Mouse (Mus musculus): ENCODE data around the gene Pakap. TPM values are rescaled to one million over a fixed set of nuclear protein-coding genes. Genes with fewer than 3 reads are reported as not detected.

Gene Pakap
- polyA plus RNA-seq, 1 experiment from 2014 or later = 21.1 TPM

DNA sequence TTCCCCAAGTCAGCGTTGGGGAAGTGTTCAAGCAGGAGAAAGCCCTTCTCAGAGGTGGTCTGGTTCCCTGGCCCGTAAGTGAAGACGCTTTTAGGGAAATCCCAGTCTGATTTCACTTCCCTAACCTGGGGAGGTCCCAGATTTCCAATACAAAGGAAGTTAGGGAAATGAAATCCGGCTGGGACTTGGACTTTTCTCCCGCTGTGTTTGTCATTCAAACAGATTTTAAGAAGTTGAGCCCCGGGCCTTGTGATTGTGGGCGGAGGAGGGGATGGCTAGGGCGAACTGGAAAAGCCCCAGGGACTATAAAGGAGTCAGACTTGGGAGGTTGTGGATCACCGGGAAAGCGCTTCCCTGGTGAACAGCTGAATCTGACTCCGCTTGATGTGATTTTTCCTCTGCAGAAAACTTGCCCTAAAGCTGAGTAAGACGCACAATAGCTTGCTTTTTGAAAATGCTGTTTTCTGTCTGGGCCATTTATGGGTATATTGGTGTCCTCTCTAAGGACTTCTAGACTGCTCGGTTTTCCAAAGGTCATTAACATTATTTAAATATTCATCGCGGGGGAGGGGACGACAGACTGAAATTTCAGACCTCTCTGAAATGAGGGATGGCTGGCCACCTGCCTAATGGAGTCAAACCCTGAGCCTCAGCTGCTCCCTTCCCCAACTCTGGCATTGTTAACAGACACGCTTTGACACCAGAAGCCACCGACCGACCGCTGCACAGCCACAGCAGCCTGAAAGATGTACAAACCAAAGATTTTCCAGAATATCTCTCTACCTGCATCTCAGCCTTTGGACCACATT, 213.1 kb downstream of the Pakap start:
- H3K9ac ChIP-seq (ENCODE audit: low read length) = no peak overlapping the region
- no peak overlapping the region for H3K4me3 ChIP-seq (ENCODE audit: low read depth, low read length)
- no peaks in the 10 kb centered on the region for H3K9me3 ChIP-seq (ENCODE audit: control insufficient read depth, low read length)
- no peaks in the 10 kb centered on the region for H3K36me3 ChIP-seq (ENCODE audit: control insufficient read depth, insufficient read depth, low read length)
- H3K4me2 ChIP-seq (ENCODE audit: low read depth, low read length, severe bottlenecking) = peak overlapping the region; percentile 24; the same call in 1 of the 2 replicates
- ATAC-seq (replicated peaks; ENCODE audit: low FRiP score) (0 out of 2 replicates have a peak, but pooled peaks have one; percentile 25), DNase-seq (ENCODE audit: low spot score) (peak; percentile 61)
- H3K27ac ChIP-seq (ENCODE audit: low read depth, low read length) = no peak overlapping the region; the same call in 1 of the 2 replicates
- H3K27me3 ChIP-seq (ENCODE audit: control insufficient read depth, insufficient read depth, low read length) = peaks cover 17% of the 10 kb centered on the region
- WGBS = 2% methylated on average over 20 of the region's 20 CpGs
- peaks cover 11% of the 10 kb centered on the region; the same call in 1 of the 2 replicates for H3K4me1 ChIP-seq (replicated peaks; ENCODE audit: control insufficient read depth, insufficient read depth, low read length)

DNA sequence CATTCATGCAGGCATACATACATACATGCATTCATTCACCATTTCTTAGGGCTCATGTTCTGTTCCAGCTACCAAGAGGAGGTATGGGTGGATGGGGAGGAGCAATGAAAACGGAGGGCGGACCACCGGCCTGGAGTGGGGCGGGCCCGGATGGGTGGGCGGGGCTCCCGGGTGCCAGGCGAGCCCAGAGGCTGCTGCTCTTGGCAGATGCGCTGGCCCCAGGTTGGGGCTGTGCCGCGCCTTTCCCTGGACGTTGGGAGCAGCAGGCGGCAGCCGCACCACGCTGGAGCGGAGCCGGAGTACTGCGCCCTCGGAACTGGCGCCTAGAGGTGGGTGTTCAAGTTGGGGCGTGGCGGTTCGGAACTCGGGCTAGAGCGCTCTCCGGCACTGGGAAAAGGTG, 214.0 kb downstream of the Pakap start:
- WGBS = under 1% methylated on average over 26 of the region's 26 CpGs
- no peak overlapping the region for H3K27ac ChIP-seq (ENCODE audit: low read depth, low read length)
- DNase-seq (ENCODE audit: low spot score) = peak; percentile 86

GRCm38 (mm10) chr4:57782549-57783390, 214.8 kb downstream of the Pakap start:
- Histone ChIP-seq H3K27me3 (ENCODE audit: control insufficient read depth, insufficient read depth, low read length) (peaks cover 17% of the 10 kb centered on the region), H3K4me3 (ENCODE audit: low read depth, low read length) (peak overlapping the region; percentile 37), H3K4me2 (ENCODE audit: low read depth, low read length, severe bottlenecking) (peak overlapping the region; percentile 77), H3K4me1 (replicated peaks; ENCODE audit: control insufficient read depth, insufficient read depth, low read length) (peaks cover 11% of the 10 kb centered on the region; the same call in 1 of the 2 replicates), H3K27ac (ENCODE audit: low read depth, low read length) (no peak overlapping the region), H3K9me3 (ENCODE audit: control insufficient read depth, low read length) (no peaks in the 10 kb centered on the region), H3K36me3 (ENCODE audit: control insufficient read depth, insufficient read depth, low read length) (no peaks in the 10 kb centered on the region), H3K9ac (ENCODE audit: low read length) (peak overlapping the region; percentile 35; the same call in 1 of the 2 replicates)
- ATAC-seq (replicated peaks; ENCODE audit: low FRiP score) = no peak; the same call in 1 of the 2 replicates
- 3% methylated on average over 33 of the region's 33 CpGs for WGBS
- DNase-seq (ENCODE audit: low spot score) = peak; percentile 64

More for the DNA sequence above, 214.0 kb downstream of the Pakap start:
- Histone ChIP-seq H3K4me3 (ENCODE audit: low read depth, low read length) (peak overlapping the region; percentile 37), H3K36me3 (ENCODE audit: control insufficient read depth, insufficient read depth, low read length) (no peaks in the 10 kb centered on the region), H3K9me3 (ENCODE audit: control insufficient read depth, low read length) (no peaks in the 10 kb centered on the region), H3K4me1 (replicated peaks; ENCODE audit: control insufficient read depth, insufficient read depth, low read length) (peaks cover 11% of the 10 kb centered on the region; the same call in 1 of the 2 replicates), H3K4me2 (ENCODE audit: low read depth, low read length, severe bottlenecking) (peak overlapping the region; percentile 77), H3K27me3 (ENCODE audit: control insufficient read depth, insufficient read depth, low read length) (peaks cover 17% of the 10 kb centered on the region), H3K9ac (ENCODE audit: low read length) (peak overlapping the region; percentile 35; the same call in 1 of the 2 replicates)
- peak; percentile 88 for ATAC-seq (replicated peaks; ENCODE audit: low FRiP score)

GRCm38 (mm10) chr4:57783391-57783770, 215.4 kb downstream of the Pakap start:
- no peak overlapping the region for H3K27ac ChIP-seq (ENCODE audit: low read depth, low read length)
- 39% methylated on average over 9 of the region's 9 CpGs for WGBS
- ATAC-seq (replicated peaks; ENCODE audit: low FRiP score) = no peak

GRCm38 (mm10) chr4:57783853-57784600, 216.0 kb downstream of the Pakap start:
- WGBS = 79% methylated on average over 11 of the region's 11 CpGs
- H3K4me2 ChIP-seq (ENCODE audit: low read depth, low read length, severe bottlenecking) = no peak overlapping the region
- no peak overlapping the region for H3K27ac ChIP-seq (ENCODE audit: low read depth, low read length)

More at GRCm38 (mm10) chr4:57783391-57783770, 215.4 kb downstream of the Pakap start:
- Histone ChIP-seq H3K27me3 (ENCODE audit: control insufficient read depth, insufficient read depth, low read length) (peaks cover 17% of the 10 kb centered on the region), H3K4me2 (ENCODE audit: low read depth, low read length, severe bottlenecking) (peak overlapping the region; percentile 77; the same call in 1 of the 2 replicates), H3K9ac (ENCODE audit: low read length) (peak overlapping the region; percentile 16; the same call in 1 of the 2 replicates), H3K4me3 (ENCODE audit: low read depth, low read length) (no peak overlapping the region; the same call in 1 of the 2 replicates), H3K4me1 (replicated peaks; ENCODE audit: control insufficient read depth, insufficient read depth, low read length) (peaks cover 11% of the 10 kb centered on the region; the same call in 1 of the 2 replicates), H3K36me3 (ENCODE audit: control insufficient read depth, insufficient read depth, low read length) (no peaks in the 10 kb centered on the region), H3K9me3 (ENCODE audit: control insufficient read depth, low read length) (no peaks in the 10 kb centered on the region)
- no peak for DNase-seq (ENCODE audit: low spot score)

DNA sequence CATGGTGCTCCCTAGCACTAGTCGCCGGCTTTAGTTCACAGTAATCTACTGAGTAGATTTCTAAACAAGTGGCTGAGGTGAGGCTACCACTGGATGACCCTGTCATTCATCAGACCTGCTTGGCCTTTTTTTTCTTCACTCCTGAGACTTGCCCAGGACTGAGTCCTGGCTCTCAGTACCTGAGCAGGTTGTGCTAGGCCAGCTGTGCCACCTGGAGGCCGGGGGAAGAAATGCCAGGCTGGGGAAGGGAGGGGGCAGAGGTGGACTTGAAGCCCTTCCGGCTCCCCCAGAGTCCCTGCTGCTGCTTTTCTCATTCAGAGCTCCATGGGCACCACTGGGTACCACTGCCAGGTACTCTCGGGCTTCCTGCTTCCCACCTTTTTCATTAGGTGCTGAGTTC, 220.7 kb downstream of the Pakap start:
- Histone ChIP-seq H3K27ac (ENCODE audit: low read depth, low read length) (no peak overlapping the region), H3K9me3 (ENCODE audit: control insufficient read depth, low read length) (no peaks in the 10 kb centered on the region), H3K36me3 (ENCODE audit: control insufficient read depth, insufficient read depth, low read length) (no peaks in the 10 kb centered on the region), H3K4me3 (ENCODE audit: low read depth, low read length) (no peak overlapping the region), H3K4me1 (replicated peaks; ENCODE audit: control insufficient read depth, insufficient read depth, low read length) (no peaks in the 10 kb centered on the region), H3K9ac (ENCODE audit: low read length) (no peak overlapping the region), H3K4me2 (ENCODE audit: low read depth, low read length, severe bottlenecking) (no peak overlapping the region), H3K27me3 (ENCODE audit: control insufficient read depth, insufficient read depth, low read length) (peaks cover 4% of the 10 kb centered on the region)
- DNase-seq (ENCODE audit: low spot score) = no peak
- ATAC-seq (replicated peaks; ENCODE audit: low FRiP score) = no peak
- 54% methylated on average over 5 of the region's 5 CpGs for WGBS

More at GRCm38 (mm10) chr4:57783853-57784600, 216.0 kb downstream of the Pakap start:
- peaks cover 17% of the 10 kb centered on the region for H3K27me3 ChIP-seq (ENCODE audit: control insufficient read depth, insufficient read depth, low read length)
- DNase-seq (ENCODE audit: low spot score) = no peak
- no peaks in the 10 kb centered on the region for H3K9me3 ChIP-seq (ENCODE audit: control insufficient read depth, low read length)
- no peak for ATAC-seq (replicated peaks; ENCODE audit: low FRiP score)
- H3K4me1 ChIP-seq (replicated peaks; ENCODE audit: control insufficient read depth, insufficient read depth, low read length) = peaks cover 11% of the 10 kb centered on the region; the same call in 1 of the 2 replicates
- no peak overlapping the region for H3K9ac ChIP-seq (ENCODE audit: low read length)
- H3K36me3 ChIP-seq (ENCODE audit: control insufficient read depth, insufficient read depth, low read length) = no peaks in the 10 kb centered on the region
- H3K4me3 ChIP-seq (ENCODE audit: low read depth, low read length) = no peak overlapping the region

DNA sequence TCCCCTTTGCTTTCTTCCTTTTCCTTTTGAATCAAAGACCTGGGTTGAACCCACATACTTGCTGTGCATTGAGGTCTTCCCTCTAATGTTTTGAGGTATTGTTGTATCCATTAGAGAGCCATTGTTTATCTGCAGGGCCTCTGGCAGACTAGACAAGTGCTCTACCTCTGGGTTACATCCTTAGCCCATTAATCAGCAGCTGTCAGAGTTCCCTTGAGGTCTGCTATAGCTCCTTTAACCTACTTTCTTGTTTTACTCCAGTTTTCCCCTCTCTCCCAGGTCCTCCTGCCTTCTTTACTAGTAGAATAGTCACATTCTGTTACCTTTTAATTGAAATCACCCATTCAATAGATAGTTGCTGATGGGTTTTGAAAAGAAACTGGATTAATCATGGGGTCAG, 221.1 kb downstream of the Pakap start:
- Histone ChIP-seq H3K4me3 (ENCODE audit: low read depth, low read length) (no peak overlapping the region), H3K4me2 (ENCODE audit: low read depth, low read length, severe bottlenecking) (no peak overlapping the region), H3K36me3 (ENCODE audit: control insufficient read depth, insufficient read depth, low read length) (no peaks in the 10 kb centered on the region), H3K4me1 (replicated peaks; ENCODE audit: control insufficient read depth, insufficient read depth, low read length) (no peaks in the 10 kb centered on the region), H3K27me3 (ENCODE audit: control insufficient read depth, insufficient read depth, low read length) (no peaks in the 10 kb centered on the region; the same call in 1 of the 2 replicates), H3K27ac (ENCODE audit: low read depth, low read length) (no peak overlapping the region), H3K9me3 (ENCODE audit: control insufficient read depth, low read length) (no peaks in the 10 kb centered on the region), H3K9ac (ENCODE audit: low read length) (no peak overlapping the region)
- ATAC-seq (replicated peaks; ENCODE audit: low FRiP score) (no peak), DNase-seq (ENCODE audit: low spot score) (no peak)

DNA sequence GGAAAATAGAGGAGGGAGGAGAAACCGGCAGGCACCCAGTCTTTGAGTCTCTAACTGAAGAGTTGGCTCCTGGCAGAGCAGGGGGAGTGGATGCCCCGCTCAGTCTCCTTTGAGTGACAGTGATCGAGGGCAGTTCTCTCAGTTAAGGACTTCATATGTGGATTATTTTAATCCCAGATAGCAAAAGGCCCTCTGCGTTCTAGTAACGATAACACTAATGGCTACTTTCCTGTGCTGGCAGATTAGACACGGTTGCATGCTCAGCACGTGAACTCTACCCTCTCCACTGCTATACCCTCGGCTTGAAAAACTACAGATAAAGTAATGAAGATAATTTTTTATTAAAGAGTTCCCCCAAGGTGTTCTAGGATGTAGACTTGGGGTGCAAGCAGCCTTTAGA, 226.0 kb downstream of the Pakap start:
- Histone ChIP-seq H3K4me2 (ENCODE audit: low read depth, low read length, severe bottlenecking) (no peak overlapping the region), H3K4me3 (ENCODE audit: low read depth, low read length) (no peak overlapping the region), H3K27me3 (ENCODE audit: control insufficient read depth, insufficient read depth, low read length) (no peaks in the 10 kb centered on the region), H3K9ac (ENCODE audit: low read length) (no peak overlapping the region), H3K4me1 (replicated peaks; ENCODE audit: control insufficient read depth, insufficient read depth, low read length) (no peaks in the 10 kb centered on the region; the same call in 1 of the 2 replicates), H3K36me3 (ENCODE audit: control insufficient read depth, insufficient read depth, low read length) (no peaks in the 10 kb centered on the region), H3K9me3 (ENCODE audit: control insufficient read depth, low read length) (no peaks in the 10 kb centered on the region), H3K27ac (ENCODE audit: low read depth, low read length) (no peak overlapping the region)
- ATAC-seq (replicated peaks; ENCODE audit: low FRiP score) = no peak
- no peak for DNase-seq (ENCODE audit: low spot score)
- WGBS = 73% methylated on average over 8 of the region's 8 CpGs
